Comparison of ENCODE assay signal across 8 mouse cellular contexts in genomic region chr6:42644912-42645549, GRCm38 (mm10). TPM values are rescaled to one million over a fixed set of nuclear protein-coding genes. Genes with fewer than 3 reads are reported as not detected.
DNase-seq lines count a peak whose midpoint lies in the region; ATAC-seq and TF ChIP-seq lines count a peak whose summit lies in the region.

Gene Tcaf2 (minus strand): TSS chr6:42645254.

- H3K4me1 ChIP-seq in embryonic fibroblast, embryonic 13.5 days (ENCODE audit: control insufficient read depth, insufficient read depth, low read length): no peaks in the 10 kb centered on the region
- H3K4me1 ChIP-seq in limb, embryonic 13.5 days: no peaks in the 10 kb centered on the region
- H3K4me1 ChIP-seq in midbrain, embryonic 15.5 days: peaks cover 3% of the 10 kb centered on the region; the same call in 1 of the 2 replicates

- under 1% methylated on average over 23 of the region's 23 CpGs for WGBS in limb, embryonic 13.5 days
- WGBS in midbrain, embryonic 15.5 days: under 1% methylated on average over 23 of the region's 23 CpGs

- H3K9me3 ChIP-seq in limb, embryonic 13.5 days: no peaks in the 10 kb centered on the region
- H3K9me3 ChIP-seq in midbrain, embryonic 15.5 days: no peaks in the 10 kb centered on the region

- peak; percentile 98 for ATAC-seq in limb, embryonic 13.5 days (ENCODE audit: low FRiP score, low read depth)
- peak; percentile 97 for ATAC-seq in midbrain, embryonic 15.5 days (replicated peaks)

- peak within 1 kb of the TSS; percentile 68 for H3K4me2 ChIP-seq in limb, embryonic 13.5 days (replicated peaks)
- peak within 1 kb of the TSS; percentile 75 for H3K4me2 ChIP-seq in midbrain, embryonic 15.5 days

- peak within 1 kb of the TSS; percentile 46 for H3K4me3 ChIP-seq in embryonic fibroblast, embryonic 13.5 days (ENCODE audit: insufficient read depth, low read length)
- H3K4me3 ChIP-seq in limb, embryonic 13.5 days: peak within 1 kb of the TSS; percentile 43
- peak within 1 kb of the TSS; percentile 39 for H3K4me3 ChIP-seq in midbrain, embryonic 15.5 days

- peak within 1 kb of the TSS; percentile 36; the same call in 1 of the 2 replicates for H3K9ac ChIP-seq in limb, embryonic 13.5 days
- 0 out of 2 replicates have a peak within 1 kb of the TSS, but pooled peaks have one; percentile 15 for H3K9ac ChIP-seq in midbrain, embryonic 15.5 days

- H3K27ac ChIP-seq in embryonic fibroblast, embryonic 13.5 days (ENCODE audit: insufficient read depth, low read length): no peak within 1 kb of the TSS
- no peak within 1 kb of the TSS for H3K27ac ChIP-seq in limb, embryonic 13.5 days
- no peak within 1 kb of the TSS for H3K27ac ChIP-seq in midbrain, embryonic 15.5 days

- DNase-seq in 3T3-L1 (ENCODE audit: low read depth, low spot score): peak; percentile 98
- peak; percentile 94 for DNase-seq in brain, embryonic 14.5 days (ENCODE audit: low read depth)
- DNase-seq in heart, adult 9 months (ENCODE audit: low spot score in 2 of 2): peak; percentile 95 to 96
- peak; percentile 94 for DNase-seq in kidney, adult 9 months
- DNase-seq in spleen, postnatal 36 days (ENCODE audit: low spot score in 2 of 2): peak; percentile 20 to 37

- TF ChIP-seq POLR2A in brain, embryonic 14.5 days (IDR thresholded peaks at IDR 0.05; ENCODE audit: borderline replicate concordance, extremely low read depth, insufficient read depth, insufficient read length, poor library complexity, severe bottlenecking): no peak
- peak; percentile 59 for TF ChIP-seq POLR2A in embryonic fibroblast, embryonic 13.5 days (IDR thresholded peaks at IDR 0.05; ENCODE audit: low read depth, low read length)

- no peaks in the 10 kb centered on the region for H3K36me3 ChIP-seq in limb, embryonic 13.5 days
- no peaks in the 10 kb centered on the region for H3K36me3 ChIP-seq in midbrain, embryonic 15.5 days (replicated peaks)

- TF ChIP-seq CTCF in brain, embryonic 14.5 days (IDR thresholded peaks at IDR 0.05; ENCODE audit: borderline replicate concordance, extremely low read depth, insufficient read depth, insufficient read length): peak; percentile 88
- TF ChIP-seq CTCF in embryonic fibroblast, embryonic 13.5 days (IDR thresholded peaks at IDR 0.05; ENCODE audit: borderline replicate concordance, insufficient read depth, low read length): peak; percentile 75

- no peaks in the 10 kb centered on the region for H3K27me3 ChIP-seq in limb, embryonic 13.5 days
- no peaks in the 10 kb centered on the region for H3K27me3 ChIP-seq in midbrain, embryonic 15.5 days (replicated peaks)

RNA-seq across cellular contexts. Expression of gene Tcaf2, which starts in this region (rescaled TPM):
- 0.79 and 1.6 TPM in 2 replicates for polyA plus RNA-seq in brain, embryonic 14.5 days (2012; rRNA removed)
- polyA plus RNA-seq in embryonic fibroblast, embryonic 13.5 days (2011; ENCODE audit: insufficient read length, low read depth, missing spikeins): 8.8 and 10.8 TPM in 2 replicates
- 5.6 TPM in 2 replicates for polyA plus RNA-seq in limb, embryonic 13.5 days (2015; fragmentation: Nextera tagmentation; extraction: Ambion mirVana)
- polyA plus RNA-seq in midbrain, embryonic 15.5 days (2015; fragmentation: Nextera tagmentation; extraction: Ambion mirVana): 1.4 and 1.6 TPM in 2 replicates

Comparison
In these comparisons a context has a peak if more than half of its experiments do, and no peak if none do; other contexts are left out.
1. DNase-seq: peak in every context shown above with its lines; median percentile 98 in 3T3-L1; 96 in heart, adult 9 months; 94 in brain, embryonic 14.5 days; 94 in kidney, adult 9 months; 28 in spleen, postnatal 36 days.